Mouse (Mus musculus) inflammation-experienced regulatory T-cells, adult 6 months (primary cell): Measurements from ENCODE around the gene Gatad2b. TPM values are rescaled to one million over a fixed set of nuclear protein-coding genes. Genes with fewer than 3 reads are reported as not detected.

Experiments used
- ATAC-seq: one replicate; pipeline ENCODE4 v1.8.0; 2017
- polyA plus RNA-seq, 3 experiments: library from polyadenylated mRNA; unstranded; fragments of 100-300 nt; shearing (Covaris generic); gene quantifications; one replicate each; pipeline ENCODE4 v1.2.1; 2017

The Gatad2b gene
- polyA plus RNA-seq, 3 experiments from 2014 or later, result 14.9 to 34.0 (median 28.3) TPM

DNA sequence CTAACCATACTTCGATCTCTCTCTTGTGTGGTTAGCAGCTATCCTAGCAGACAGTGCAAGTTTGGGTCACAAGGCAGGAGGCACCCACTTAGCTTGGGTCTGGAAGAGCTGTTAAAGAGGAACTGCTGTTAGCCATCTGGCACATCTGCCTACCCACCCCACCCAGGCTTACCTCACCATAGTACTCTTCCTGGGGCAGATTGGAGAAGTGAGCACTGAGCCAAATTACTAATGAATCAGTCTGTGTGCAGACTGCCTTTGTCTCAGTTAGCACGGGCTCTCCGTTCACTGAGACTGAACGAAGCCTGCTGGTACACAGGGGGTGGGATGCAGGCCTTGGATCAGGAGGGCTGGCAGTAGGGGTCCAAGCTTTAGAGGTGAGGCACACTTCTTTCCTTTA is 90.7 kb downstream of the Gatad2b start:
- ATAC-seq, result no peak

DNA sequence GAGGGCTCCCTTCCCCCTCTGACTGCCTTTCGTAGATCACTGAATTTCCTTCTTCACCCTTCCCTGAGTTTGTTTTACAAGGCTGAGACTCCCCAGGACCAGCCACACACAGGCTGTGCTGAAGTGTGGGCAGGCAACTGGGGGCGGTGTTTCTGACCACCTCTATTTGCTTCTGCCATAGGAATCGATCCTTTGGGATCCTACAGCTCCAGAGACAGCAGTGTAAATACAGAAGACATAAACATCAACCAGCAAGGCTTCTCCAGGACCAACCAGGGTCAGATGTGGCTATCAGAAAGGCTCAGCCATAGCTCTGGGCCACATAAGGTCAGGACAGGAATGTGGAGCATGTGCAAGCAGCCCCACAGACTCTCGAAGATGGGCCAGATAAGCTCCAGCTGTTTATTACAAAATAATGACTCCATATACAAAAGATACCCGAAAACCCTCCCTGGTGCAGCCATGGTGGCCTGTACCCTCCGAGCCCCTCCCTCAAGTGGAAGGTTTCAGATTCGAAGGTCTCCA is 91.9 kb downstream of the Gatad2b start:
- no peak for ATAC-seq

DNA sequence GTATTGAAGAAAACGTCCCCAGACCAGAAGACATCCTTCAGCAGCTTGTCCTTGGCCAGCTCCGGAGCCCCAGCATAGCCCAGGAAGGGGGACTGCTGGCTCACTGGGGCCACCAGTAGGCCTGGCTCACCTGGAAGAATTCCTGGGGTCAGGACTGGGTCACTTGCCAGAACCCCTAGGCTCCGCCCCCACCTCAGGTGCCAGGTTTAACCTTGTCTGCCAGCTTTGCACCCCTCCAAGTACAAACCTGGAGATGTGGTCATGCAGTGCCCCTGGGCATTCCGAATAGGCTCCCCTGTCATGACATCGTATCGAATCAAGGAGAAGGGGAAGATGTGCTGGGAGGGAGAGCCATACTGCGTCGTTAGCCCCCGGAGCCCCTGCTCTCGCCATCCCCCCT is 93.8 kb downstream of the Gatad2b start:
- ATAC-seq, result no peak

DNA sequence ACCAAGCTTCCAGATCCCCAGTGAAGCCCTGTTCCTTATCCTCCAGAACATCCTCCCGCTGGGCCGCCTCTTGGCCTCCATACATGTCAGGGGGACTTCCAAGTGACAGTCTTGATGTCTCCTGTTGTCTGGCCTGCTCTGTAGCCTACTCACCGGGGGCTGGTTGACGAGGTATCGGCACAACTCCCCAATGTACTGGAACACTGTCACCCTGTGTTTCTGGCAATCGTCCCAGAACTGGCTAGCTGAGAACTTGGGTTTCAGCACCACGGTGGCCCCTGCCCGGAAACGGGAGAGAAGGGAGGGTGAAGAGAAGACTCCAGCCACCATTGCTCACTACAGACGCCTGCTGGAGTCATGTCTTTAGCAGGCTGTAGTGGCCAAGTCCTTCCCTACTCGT is 94.5 kb downstream of the Gatad2b start:
- no peak for ATAC-seq

DNA sequence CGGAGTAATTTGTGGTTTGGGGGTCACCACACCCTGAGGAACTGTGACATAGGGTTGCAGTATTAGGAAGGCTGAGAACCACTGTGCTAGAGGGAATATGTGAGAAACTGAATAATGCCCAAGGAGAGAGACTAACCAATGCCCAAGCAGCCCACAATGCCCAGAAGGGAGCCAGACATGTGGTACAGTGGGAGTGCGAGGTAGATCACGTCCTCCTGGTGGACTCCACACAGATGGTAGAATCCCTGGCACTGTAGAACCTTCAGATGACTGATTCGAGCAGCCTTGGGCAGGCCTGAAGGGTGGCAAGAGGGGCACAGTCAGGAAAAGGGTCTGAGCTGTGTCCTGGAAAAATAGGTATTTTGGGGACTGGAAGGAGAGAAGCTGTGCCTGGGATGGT is 95.2 kb downstream of the Gatad2b start:
- ATAC-seq, result no peak

DNA sequence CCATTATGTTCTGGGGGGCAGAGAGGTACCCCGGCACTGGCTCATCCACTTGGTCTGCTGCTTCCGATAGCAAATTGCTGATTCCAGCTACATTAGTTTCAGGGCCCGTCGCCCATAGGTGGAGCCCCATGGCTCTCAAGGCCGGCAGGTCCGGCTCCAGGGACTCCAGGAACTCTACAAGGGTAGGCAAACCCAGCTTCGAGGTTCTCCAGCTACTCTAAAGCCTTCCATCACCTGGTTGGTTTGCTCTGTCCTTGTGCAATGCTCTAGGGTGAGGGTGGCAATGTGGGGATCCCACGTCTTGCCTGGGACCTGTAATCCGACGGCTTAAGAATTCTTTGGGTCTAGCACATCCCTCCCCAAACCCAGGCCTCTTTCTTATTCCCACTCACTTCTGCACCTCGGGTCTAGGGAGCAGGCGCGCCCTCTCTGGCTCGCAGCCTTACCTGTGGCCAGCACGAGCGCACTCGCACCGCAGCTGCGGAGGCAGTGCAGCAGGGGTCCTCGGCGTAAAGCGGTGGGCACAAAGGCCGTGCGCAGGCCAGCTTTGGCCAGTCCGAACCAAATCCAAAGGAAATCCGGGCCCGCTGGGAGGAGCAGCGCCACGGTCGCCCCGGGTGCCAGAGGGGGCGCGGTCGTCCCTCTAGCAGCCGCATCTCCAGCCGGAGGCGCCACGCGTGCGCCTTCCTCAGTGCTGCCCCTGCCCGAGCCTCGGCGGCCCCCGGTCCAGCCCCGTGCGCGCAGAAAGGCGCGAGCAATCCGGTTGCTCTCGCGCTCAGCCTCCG is 95.9 kb downstream of the Gatad2b start:
- no peak for ATAC-seq

DNA sequence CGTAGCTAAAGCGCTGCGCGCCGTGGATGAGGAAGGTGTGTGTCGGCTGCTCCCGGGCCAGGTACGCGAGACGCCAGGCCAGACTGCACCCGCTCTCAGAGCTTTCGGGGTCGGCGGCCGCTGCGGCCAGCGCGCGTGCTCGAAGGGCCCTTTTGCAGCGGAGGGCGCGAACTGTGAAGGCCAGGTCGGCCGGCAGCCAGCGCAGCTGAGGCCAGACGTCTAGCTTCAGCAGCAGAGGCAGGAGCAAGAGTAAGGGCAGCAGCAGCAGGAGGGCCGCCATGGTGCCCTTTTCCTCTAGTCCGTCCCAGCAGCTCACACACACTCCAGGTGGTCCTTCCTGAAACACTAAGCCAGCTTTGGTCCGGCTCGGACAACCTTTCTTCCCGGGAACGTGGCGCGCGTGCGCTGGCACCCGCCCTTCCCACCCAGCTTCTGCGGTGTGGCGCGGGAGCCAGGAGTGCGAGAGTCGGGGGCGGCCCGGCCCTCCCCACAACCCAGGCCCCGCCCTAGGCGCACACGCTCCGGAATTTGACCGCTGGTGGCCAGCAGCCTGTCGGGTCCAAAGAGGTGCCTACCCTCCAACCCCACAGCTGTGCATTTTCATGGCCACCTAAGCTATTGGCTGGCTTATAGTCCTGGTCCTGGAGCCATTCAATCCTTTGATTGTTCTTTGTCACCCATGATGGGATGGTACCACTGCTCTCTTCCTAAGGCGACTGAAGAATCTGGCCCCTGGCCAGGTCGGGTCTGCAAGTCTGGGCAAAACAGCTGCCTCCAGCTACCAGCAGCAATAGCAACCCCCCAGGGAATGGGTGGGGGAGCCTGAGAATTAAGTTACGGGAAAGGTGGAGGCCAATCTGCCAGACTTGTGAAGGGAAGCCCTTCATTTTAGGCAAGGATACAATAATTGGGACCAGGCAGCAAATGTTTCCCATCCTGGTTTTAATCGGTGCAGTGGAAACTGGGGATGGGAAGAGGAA is 96.8 kb downstream of the Gatad2b start, which contains the start of gene Slc27a3:
Gene Slc27a3 (minus strand): TSS at position 428 of the 980 bp plus-strand sequence.
- ATAC-seq, result no peak

DNA sequence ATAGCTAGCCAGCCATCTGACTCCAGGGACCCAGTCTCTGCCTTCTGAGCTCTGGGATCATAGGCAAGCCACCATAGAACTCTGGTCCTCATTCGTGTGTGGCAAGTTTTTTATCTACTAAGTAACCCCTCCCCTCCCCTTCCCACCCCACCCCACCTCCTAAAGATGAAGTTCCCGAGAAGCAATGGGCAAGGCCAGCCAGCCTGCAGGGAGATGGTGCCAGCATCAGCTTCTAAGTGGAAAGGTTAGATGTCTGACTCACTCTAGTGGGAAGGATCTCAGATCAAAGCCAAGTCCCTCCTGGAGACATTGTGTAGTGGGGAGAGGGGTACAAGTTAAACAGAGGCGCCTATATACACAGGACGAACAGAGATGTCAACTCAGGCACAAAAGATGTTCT is 98.0 kb downstream of the Gatad2b start:
- no peak for ATAC-seq

DNA sequence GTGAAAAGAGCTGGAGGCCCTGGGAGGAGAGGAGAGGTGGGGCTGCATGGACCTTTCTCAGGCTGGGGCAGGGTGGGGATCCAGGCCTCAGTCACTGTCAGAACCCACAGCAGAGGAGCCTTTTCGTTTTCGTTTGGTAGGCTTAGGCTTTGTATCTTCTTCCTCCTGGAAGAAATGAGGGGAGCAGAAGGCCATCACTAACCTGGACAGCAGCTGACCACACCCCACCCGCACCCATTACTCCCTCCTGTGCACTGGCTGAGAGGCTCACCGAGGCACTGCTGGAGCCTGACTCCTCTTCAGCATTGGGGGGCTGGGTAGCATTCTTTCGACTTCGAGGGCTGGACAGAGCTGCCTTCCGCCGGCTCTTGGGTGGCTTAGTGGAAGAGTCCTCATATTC is 99.0 kb downstream of the Gatad2b start:
- no peak for ATAC-seq

DNA sequence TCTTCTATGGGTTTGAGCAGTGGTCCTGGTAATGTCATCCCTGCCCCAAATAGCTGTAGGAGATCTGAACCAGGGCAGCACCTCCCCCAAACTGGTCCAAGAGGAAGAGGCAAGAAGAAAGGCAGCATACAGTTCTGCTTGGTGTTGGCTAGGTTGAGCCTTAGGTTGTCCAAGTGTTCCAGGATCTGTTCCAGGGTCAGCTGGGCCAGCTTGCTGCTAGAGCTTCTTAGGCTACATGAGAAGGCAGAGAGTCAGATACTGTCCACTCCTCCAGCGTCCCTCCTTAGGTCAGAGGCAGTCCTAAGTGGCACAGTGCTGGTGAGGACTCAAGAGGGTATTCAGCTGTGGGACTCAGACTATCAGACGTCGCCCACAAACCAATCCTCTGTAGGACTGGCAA is 99.7 kb downstream of the Gatad2b start:
- no peak for ATAC-seq

DNA sequence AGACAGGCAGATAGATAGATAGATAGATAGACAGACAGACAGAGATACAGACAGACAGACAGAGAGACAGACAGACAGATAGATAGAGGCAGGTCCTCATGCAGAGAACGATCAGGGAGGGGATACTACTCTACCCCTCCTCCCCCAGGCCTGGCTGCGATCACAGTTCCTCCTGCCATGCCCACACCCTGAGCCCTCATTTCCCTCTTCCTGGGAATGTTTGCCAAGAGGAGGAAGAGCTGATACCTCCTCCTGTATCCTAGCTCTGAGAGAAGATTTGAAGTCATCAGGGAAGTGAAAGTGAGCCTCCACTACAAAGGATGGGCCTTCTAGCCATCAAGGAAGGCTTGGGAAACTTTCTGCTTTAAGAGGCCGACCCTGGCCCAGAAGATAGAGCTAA is 102.7 kb downstream of the Gatad2b start:
- ATAC-seq, result no peak

DNA sequence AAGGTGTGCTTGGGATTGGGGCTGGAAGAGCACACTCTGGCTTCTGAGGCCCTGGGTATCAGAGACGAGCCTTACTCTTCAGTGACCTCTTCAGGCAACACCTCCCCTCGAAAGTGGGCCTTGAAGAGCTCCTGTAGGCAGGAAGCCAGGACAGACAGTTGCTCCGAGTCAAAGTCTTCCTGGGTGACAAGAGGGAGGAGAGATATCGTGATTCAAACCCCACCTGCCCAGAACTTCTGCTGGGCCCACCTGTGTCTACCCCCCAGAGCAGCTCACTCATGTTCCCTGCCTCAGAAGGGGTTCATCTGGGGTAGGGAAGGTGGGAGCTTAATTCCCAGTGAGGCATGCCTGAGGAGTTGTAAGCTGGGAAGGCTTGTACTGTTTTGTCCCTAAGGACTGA is 108.0 kb downstream of the Gatad2b start:
- ATAC-seq, result no peak

DNA sequence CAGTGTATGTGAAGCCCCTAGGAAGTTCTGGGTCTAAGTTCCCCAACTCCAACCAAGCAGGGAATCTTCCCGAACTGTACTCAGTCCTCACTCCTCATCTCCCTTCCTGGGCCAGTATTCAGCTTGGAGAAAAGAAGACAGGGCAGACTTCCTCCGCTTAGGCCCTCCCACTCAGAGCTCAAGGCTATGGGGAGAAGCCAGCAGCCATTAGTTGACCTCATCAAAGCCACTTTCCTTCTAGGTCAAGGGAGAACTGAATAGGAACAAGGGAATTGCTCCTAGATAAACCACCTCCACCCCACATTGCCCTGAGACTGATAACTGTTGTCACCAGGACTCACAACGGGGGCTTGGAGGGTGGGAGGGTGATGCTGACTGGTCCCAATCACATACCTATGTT is 111.1 kb downstream of the Gatad2b start:
- no peak for ATAC-seq

DNA sequence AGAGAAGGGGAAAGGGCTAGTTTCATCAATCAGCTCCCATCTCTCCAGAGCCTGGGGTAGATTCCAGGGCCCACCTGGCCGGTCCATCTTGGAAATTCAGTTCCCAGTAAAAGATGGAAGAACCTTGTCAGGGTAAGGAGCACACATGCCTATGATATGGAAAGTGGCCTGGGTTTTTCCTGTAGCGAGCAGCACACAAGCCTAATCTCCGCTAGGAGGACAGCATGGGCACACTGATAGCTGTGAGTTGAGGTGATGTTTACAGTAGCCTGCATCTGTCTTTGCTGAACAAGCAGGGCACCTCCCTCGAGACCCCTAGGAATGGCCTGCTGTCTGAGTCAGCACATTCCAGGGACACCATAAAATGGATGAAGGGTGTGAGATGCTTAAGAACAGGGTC is 111.6 kb downstream of the Gatad2b start:
- no peak for ATAC-seq

DNA sequence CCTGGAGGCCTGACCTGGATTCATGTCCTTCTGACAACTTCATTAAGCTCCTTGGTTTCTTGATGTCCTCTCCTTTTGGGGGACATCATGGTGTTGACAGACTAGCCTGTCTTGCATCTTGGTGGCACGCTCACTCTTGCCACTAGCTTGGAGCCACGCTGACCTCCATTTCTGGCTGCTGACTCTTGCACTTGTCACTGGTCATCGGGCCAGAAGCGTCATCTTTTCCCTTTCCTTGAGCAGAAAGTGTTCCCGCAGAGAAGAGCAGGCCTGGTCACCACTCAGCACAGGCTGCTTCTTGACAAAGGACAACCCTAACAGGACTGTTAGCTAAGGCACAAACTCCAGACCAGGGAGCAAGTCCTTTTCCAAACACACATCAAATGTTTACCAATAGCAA is 113.4 kb downstream of the Gatad2b start:
- no peak for ATAC-seq

DNA sequence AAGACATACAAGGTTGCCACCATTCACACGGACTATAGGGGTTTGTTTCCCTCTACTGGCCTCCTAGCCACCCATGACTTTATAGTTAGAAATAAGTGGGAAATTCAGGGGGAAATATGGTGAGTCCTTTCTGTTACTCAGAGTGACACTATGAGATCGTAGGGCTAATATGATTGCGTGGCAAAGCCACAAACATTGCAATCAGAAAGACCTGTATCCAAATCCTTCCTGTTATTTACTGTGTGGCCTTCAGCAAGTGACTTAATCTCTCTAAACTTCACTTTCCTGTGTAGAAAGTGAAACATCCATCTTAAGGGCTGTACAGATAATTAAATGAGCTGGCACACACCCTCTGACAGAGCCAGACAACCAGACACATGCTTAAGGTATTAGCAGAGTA is 115.7 kb downstream of the Gatad2b start:
- no peak for ATAC-seq

DNA sequence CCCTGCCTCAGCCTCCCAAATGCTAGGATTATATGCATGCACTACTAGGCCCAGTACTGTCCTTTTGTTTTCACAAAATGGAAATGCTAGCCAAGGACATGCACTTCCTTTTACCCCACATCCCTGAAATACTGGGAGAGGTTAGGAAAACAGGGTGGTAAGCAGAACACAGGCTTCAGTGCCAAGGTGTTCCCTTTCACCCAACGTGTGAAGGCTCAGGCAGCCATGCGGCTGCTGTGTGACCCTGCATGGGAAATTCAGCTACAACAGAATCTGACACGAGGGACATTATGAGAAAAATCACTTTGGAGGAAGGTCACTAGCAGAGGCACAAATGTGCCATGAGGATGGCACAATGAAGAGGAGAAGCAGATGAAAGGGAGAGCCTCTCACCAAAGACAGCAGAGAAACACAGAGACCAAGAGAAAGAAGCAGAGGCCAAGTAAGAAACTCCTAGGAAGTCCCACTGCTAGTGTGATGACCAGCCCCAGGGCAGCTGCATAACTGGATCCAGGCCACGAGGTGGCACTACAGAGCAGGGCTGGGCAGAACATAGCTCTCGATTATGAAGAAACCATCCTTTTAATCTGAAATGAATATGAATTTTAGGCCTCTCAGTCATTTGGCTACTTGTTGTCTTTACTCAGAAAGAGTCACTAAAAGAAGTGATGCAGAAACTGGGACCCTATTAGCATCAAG is 119.5 kb downstream of the Gatad2b start:
- ATAC-seq, result peak; percentile 63

DNA sequence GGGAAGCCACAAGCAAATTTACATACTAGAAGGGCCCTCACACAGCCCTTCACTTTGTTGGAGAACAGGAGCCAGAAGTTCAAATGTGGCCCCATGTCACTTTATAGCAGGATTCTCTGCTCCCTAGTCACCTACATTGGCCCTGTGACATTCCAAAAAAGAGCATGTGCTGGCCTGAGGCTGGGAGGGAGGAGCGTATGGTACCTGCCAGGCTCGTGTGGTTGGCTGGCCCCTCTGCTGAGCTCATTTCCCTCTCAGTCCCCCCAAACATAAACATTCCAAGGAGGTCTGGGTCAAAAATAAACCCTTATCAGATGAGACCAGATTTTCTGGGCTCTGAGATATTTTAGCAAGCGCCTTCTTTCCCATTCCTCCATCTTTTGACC is 120.0 kb downstream of the Gatad2b start:
- no peak for ATAC-seq
